Mouse (Mus musculus) E14TG2a.4 (cell line): ENCODE measurements at regions not wholly inside any gene's neighbourhood (a gene's known extent, or its start where the extent isn't known, plus 50 kb on each side); places are given as distances from the start of the nearest gene placed in this dataset.

ENCODE experiments used
- H3K27me3 ChIP-seq: 2 replicates; pipeline ENCODE4 v1.6.1; 2014; ENCODE audit warnings: low read length, control low read depth; ENCODE audit not compliant: insufficient read depth
- H3K36me3 ChIP-seq: 2 replicates; pipeline ENCODE4 v1.6.1; 2014; ENCODE audit warnings: low read length, control low read depth; ENCODE audit not compliant: insufficient read depth
- H3K4me1 ChIP-seq: replicated peaks from 2 replicates; pipeline ENCODE4 v1.6.1; 2014; ENCODE audit warnings: low read depth, low read length, control low read depth
- H3K4me3 ChIP-seq: replicated peaks from 2 replicates; pipeline ENCODE4 v1.5.1; 2014; ENCODE audit warnings: mild to moderate bottlenecking, low read length
- H3K9me3 ChIP-seq: 2 replicates; pipeline ENCODE4 v1.6.1; 2014; ENCODE audit warnings: low read length, control low read depth
- CTCF ChIP-seq: conservative IDR thresholded peaks from 2 replicates; pipeline ENCODE4 v1.5.1; 2014; ENCODE audit warnings: low read length
- NANOG ChIP-seq: IDR thresholded peaks from 2 replicates; pipeline ENCODE4 v1.6.1; 2014; ENCODE audit warnings: borderline replicate concordance, low read length, mixed read lengths
- POU5F1 ChIP-seq: IDR thresholded peaks from 2 replicates; pipeline ENCODE4 v1.6.1; 2014; ENCODE audit warnings: low read length, borderline replicate concordance

GRCm38 (mm10) chr13:16676873-16677272 lies 665.2 kb downstream of the Inhba start:
- TF ChIP-seq POU5F1, result no peak
- no peak for TF ChIP-seq NANOG
- no peaks in the 10 kb centered on the region for H3K27me3 ChIP-seq
- H3K4me3 ChIP-seq, result no peak overlapping the region
- H3K9me3 ChIP-seq, result no peaks in the 10 kb centered on the region
- H3K36me3 ChIP-seq, result no peaks in the 10 kb centered on the region
- H3K4me1 ChIP-seq, result no peaks in the 10 kb centered on the region; the same call in 1 of the 2 replicates

GRCm38 (mm10) chr13:16678246-16679024 lies 666.8 kb downstream of the Inhba start:
- H3K27me3 ChIP-seq, result no peaks in the 10 kb centered on the region
- H3K36me3 ChIP-seq, result no peaks in the 10 kb centered on the region
- H3K4me1 ChIP-seq, result peaks cover 2% of the 10 kb centered on the region; the same call in 1 of the 2 replicates
- TF ChIP-seq NANOG, result no peak
- no peak for TF ChIP-seq POU5F1
- no peak for TF ChIP-seq CTCF
- H3K4me3 ChIP-seq, result no peak overlapping the region
- no peaks in the 10 kb centered on the region for H3K9me3 ChIP-seq

DNA sequence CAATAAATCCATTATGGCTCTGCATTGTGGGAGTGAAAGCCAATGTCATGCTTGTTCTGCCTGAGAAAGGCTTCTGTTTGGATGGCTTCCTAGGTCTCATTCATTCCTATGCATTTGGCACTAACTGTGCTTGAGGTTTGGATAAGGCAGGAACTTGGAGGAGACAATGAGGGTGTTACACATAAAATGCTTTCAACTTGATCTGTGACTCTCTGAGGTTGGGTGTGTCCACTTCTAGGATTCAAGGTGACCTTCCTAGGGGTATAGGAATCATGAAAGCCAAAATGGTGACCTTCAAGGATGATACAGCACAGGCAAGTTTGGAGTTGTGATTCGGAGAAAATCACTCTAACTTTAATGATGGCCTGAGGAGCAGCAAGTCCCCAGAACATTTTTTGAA lies 682.5 kb downstream of the Inhba start:
- no peaks in the 10 kb centered on the region for H3K36me3 ChIP-seq
- TF ChIP-seq NANOG (no peak; the same call in 1 of the 2 replicates), POU5F1 (no peak)
- H3K9me3 ChIP-seq, result no peaks in the 10 kb centered on the region
- H3K4me3 ChIP-seq, result no peak overlapping the region
- H3K27me3 ChIP-seq, result no peaks in the 10 kb centered on the region
- peaks cover 28% of the 10 kb centered on the region for H3K4me1 ChIP-seq

DNA sequence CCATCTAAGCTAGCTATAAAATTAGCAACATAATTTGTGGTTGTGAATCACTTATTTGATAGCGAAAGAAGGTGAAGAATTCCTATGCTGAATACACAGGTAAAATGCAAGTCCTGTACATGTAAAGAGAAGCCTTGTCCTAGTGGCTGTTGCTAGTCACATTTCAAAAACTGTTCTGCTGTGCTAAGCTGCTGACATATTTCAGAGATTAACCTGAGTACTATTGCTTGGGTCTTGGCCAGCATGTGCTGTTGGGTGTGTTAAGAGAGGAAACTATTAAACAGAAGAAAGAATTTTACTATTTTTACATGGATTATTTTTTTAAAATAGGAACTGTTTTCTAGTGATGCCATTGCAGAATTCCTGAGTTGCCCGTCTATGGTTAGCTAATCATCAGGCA lies 689.3 kb downstream of the Inhba start:
- no peaks in the 10 kb centered on the region for H3K36me3 ChIP-seq
- H3K27me3 ChIP-seq, result no peaks in the 10 kb centered on the region
- peaks cover 10% of the 10 kb centered on the region for H3K4me1 ChIP-seq
- no peak overlapping the region for H3K4me3 ChIP-seq
- TF ChIP-seq CTCF (no peak), NANOG (no peak), POU5F1 (no peak)
- no peaks in the 10 kb centered on the region for H3K9me3 ChIP-seq

DNA sequence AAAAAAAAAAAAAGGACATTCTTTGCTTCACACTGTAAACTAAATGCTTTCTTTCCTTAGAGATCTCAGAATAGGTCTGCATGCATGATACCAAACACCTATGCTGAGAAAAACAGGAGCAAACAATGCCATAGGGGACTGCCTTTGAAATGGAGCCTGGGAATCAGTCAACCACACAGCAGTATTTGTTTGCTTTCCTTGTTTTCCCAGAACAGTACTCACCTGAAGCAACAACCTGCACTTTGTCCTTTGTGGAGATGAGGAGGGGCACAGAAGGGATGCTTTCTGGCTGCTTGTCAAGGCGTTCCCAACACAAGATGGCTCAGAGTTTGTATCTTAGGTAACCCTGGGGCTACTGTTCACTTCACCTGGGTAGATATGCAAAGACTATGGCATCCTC lies 690.5 kb downstream of the Inhba start:
- Histone ChIP-seq H3K4me1 (no peaks in the 10 kb centered on the region), H3K36me3 (no peaks in the 10 kb centered on the region), H3K4me3 (no peak overlapping the region), H3K27me3 (no peaks in the 10 kb centered on the region), H3K9me3 (no peaks in the 10 kb centered on the region)
- TF ChIP-seq NANOG (no peak), POU5F1 (no peak), CTCF (no peak)

DNA sequence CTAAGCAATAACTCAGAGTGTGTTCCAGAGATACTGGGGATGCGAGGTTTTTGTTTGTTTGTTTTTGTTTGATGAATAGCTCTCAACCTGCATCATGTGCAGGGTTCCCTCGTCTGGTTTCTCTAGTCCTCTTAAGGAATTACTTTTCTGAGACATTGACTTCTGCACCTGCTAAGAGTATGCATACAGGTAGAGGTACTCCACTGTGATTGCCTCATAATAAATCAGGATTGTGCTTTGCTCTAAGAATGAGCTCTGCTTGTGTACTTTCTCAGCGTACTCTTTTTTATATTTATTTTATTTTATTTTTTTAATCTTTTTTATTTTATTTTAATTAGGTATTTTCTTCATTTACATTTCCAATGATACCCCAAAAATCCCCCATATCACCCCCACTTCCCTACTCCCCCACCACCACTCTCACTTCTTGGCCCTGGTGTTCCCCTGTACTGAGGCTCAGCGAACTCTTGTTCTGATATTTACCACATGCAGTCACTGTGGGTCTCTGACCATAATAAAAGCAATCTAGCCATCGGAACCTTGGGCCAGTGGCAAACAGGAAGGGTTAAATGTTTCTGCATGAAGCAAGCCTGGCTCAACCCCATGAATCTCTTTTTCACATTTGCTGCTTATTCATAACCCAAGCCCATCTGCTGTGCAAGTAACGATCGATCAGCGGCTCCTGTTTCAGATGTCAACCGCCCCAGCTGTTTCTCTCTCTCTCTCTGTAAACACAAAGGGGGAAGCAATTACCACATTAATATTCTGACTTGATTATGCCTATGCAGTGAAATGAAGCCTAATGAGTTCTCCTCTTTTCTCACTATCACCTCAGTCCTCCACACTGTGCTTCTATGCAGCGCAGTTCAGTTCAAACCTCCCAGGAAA lies 693.8 kb downstream of the Inhba start:
- TF ChIP-seq CTCF (no peak), POU5F1 (no peak), NANOG (no peak)
- no peaks in the 10 kb centered on the region for H3K4me1 ChIP-seq
- H3K27me3 ChIP-seq, result no peaks in the 10 kb centered on the region
- no peaks in the 10 kb centered on the region for H3K9me3 ChIP-seq
- H3K36me3 ChIP-seq, result no peaks in the 10 kb centered on the region
- no peak overlapping the region for H3K4me3 ChIP-seq

DNA sequence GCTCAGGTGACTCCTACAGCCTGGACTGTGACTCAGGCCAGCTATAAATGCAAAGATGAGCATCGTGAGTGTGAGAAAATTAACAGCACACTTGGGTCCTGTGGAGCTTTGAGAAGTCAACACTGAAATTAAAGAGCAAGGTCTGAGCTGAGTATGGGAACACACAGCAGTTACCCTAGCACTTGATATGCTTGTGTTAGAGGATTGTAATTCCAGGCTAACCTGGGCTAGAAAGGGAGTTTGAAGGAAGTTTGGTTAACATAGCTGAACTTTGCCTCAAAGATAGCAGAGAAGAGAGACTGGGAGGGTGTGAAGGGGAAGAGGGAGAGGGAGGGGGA lies 694.4 kb downstream of the Inhba start:
- H3K4me3 ChIP-seq, result no peak overlapping the region
- no peak for TF ChIP-seq POU5F1
- TF ChIP-seq CTCF, result no peak
- no peaks in the 10 kb centered on the region for H3K9me3 ChIP-seq
- no peaks in the 10 kb centered on the region for H3K27me3 ChIP-seq
- no peaks in the 10 kb centered on the region for H3K36me3 ChIP-seq
- H3K4me1 ChIP-seq, result no peaks in the 10 kb centered on the region

GRCm38 (mm10) chr13:16715296-16715960 lies 703.8 kb downstream of the Inhba start:
- no peaks in the 10 kb centered on the region for H3K27me3 ChIP-seq
- H3K4me3 ChIP-seq, result no peak overlapping the region
- peaks cover 16% of the 10 kb centered on the region for H3K4me1 ChIP-seq
- TF ChIP-seq NANOG (no peak), CTCF (no peak), POU5F1 (no peak)
- no peaks in the 10 kb centered on the region for H3K9me3 ChIP-seq
- H3K36me3 ChIP-seq, result no peaks in the 10 kb centered on the region
